Comparison of ENCODE assay signal across 9 mouse cellular contexts in the genomic region with DNA sequence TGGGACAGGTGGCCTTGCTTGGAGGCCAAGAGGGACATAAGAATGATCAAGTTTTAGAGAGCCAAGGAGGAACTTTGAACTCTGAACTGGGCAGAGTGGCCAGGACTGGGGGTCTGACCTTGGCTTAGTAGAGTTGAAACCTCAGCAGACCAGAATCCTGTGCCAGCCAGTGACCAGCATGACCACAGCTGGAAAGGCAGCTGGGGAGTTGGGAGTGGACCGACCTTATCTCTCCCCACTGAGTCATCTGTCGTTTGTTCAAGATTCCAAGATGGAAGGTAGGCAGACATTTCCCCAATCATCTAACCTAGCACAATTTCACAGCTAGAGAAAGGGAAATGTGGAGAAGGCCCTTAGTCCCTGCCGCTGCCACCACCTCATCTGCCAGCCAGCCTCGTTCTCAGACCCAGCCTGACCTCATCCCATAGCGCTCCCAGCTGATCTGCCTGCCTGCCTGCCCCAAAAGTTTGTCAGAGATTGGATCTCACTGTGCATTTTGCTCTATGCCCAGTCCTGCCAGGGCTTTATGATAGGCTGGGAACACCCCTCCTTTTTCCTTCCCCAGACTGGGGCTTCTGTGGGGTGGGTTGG. TPM values are rescaled to one million over a fixed set of nuclear protein-coding genes. Genes with fewer than 3 reads are reported as not detected.
DNase-seq lines count a peak whose midpoint lies in the region; ATAC-seq and TF ChIP-seq lines count a peak whose summit lies in the region.
"Had no signal": no experiment of that assay in that cellular context is flagged by ENCODE, and none has a peak within 500 bp of the region (broad histone marks: within the 10 kb centered on the region; RNA-seq: fewer than 3 reads in every experiment).

No protein-coding gene starts in this region.

- no peak for TF ChIP-seq CTCF in thymus, adult 2 months (IDR thresholded peaks at IDR 0.05; ENCODE audit: borderline replicate concordance, control insufficient read depth, extremely low read depth, insufficient read depth, low read length, poor library complexity)

- no peak for TF ChIP-seq POLR2A in thymus, adult 2 months (IDR thresholded peaks at IDR 0.05; ENCODE audit: control insufficient read depth, extremely low read depth, insufficient read depth, low read length, poor library complexity)

- no peaks in the 10 kb centered on the region for H3K36me3 ChIP-seq in kidney, embryonic 14.5 days (ENCODE audit: control insufficient read depth, insufficient read depth, low read length)
- H3K36me3 ChIP-seq in hindbrain, embryonic 15.5 days = no peaks in the 10 kb centered on the region
- H3K36me3 ChIP-seq in midbrain, embryonic 16.5 days (ENCODE audit: control insufficient read depth, insufficient read depth, low read length) = no peaks in the 10 kb centered on the region
- H3K36me3 ChIP-seq in thymus, adult 2 months (ENCODE audit: control insufficient read depth, insufficient read depth, low read length) = no peaks in the 10 kb centered on the region

- DNase-seq in kidney, postnatal 25 days = no peak
- peak; percentile 47 for DNase-seq in adrenal gland, adult 8-10 months
- no peak for DNase-seq in cerebellum, adult 9-11 months
- DNase-seq in thymus, adult 2 months = no peak
- no peak for DNase-seq in layer of hippocampus, postnatal 10 days (ENCODE audit: low spot score in 2 of 2)

- H3K4me3 ChIP-seq in kidney, embryonic 14.5 days (ENCODE audit: low read length) = peak overlapping the region; percentile 18
- 0 out of 2 replicates have a peak overlapping the region, but pooled peaks have one; percentile 4 for H3K4me3 ChIP-seq in hindbrain, embryonic 15.5 days
- H3K4me3 ChIP-seq in midbrain, embryonic 16.5 days (ENCODE audit: low read depth, low read length) = peak overlapping the region; percentile 14
- no peak overlapping the region for H3K4me3 ChIP-seq in thymus, adult 2 months (ENCODE audit: control insufficient read depth, insufficient read depth, low read length)

- ATAC-seq in kidney, embryonic 14.5 days (ENCODE audit: low FRiP score, low TSS enrichment) = no peak
- peak; percentile 21; the same call in 1 of the 2 replicates for ATAC-seq in hindbrain, embryonic 15.5 days (ENCODE audit: low FRiP score, low read depth)
- ATAC-seq in midbrain, embryonic 16.5 days = no peak; the same call in 1 of the 2 replicates
- ATAC-seq: Patski had no signal

- 31% methylated on average over 5 of the region's 5 CpGs for WGBS in kidney, embryonic 14.5 days
- WGBS in hindbrain, embryonic 15.5 days = 34% methylated on average over 5 of the region's 5 CpGs
- 31% methylated on average over 5 of the region's 5 CpGs for WGBS in midbrain, embryonic 16.5 days
- 68% methylated on average over 5 of the region's 5 CpGs for WGBS in thymus, adult 2 months

- H3K9me3 ChIP-seq in kidney, embryonic 14.5 days (ENCODE audit: control insufficient read depth, low read length) = no peaks in the 10 kb centered on the region
- H3K9me3 ChIP-seq in hindbrain, embryonic 15.5 days = no peaks in the 10 kb centered on the region
- H3K9me3 ChIP-seq in midbrain, embryonic 16.5 days (replicated peaks; ENCODE audit: control insufficient read depth, low read length, poor library complexity, severe bottlenecking) = no peaks in the 10 kb centered on the region

- peak overlapping the region; percentile 31 for H3K4me2 ChIP-seq in kidney, embryonic 14.5 days (replicated peaks; ENCODE audit: low read depth, low read length)
- H3K4me2 ChIP-seq in hindbrain, embryonic 15.5 days = peak overlapping the region; percentile 43
- H3K4me2 ChIP-seq in midbrain, embryonic 16.5 days (ENCODE audit: low read length) = peak overlapping the region; percentile 49

- H3K27ac ChIP-seq in kidney, embryonic 14.5 days (ENCODE audit: low read depth, low read length) = 0 out of 2 replicates have a peak overlapping the region, but pooled peaks have one; percentile 14
- H3K27ac ChIP-seq in hindbrain, embryonic 15.5 days (replicated peaks) = peak overlapping the region; percentile 71
- H3K27ac ChIP-seq in midbrain, embryonic 16.5 days (ENCODE audit: low read length) = peak overlapping the region; percentile 65
- H3K27ac ChIP-seq in thymus, adult 2 months (ENCODE audit: control insufficient read depth, insufficient read depth, low read length) = no peak overlapping the region

- H3K4me1 ChIP-seq in kidney, embryonic 14.5 days (ENCODE audit: control insufficient read depth, insufficient read depth, low read length) = peaks cover 30% of the 10 kb centered on the region
- peaks cover 41% of the 10 kb centered on the region for H3K4me1 ChIP-seq in hindbrain, embryonic 15.5 days (replicated peaks)
- peaks cover 36% of the 10 kb centered on the region for H3K4me1 ChIP-seq in midbrain, embryonic 16.5 days (ENCODE audit: control insufficient read depth, insufficient read depth, low read length)
- H3K4me1 ChIP-seq in thymus, adult 2 months (replicated peaks; ENCODE audit: control insufficient read depth, insufficient read depth, low read length) = 0 out of 2 replicates have a peak, but pooled peaks cover 3% of the 10 kb centered on the region

- H3K9ac ChIP-seq in kidney, embryonic 14.5 days (ENCODE audit: low read depth, low read length) = peak overlapping the region; percentile 35; the same call in 1 of the 2 replicates
- peak overlapping the region; percentile 8; the same call in 1 of the 2 replicates for H3K9ac ChIP-seq in hindbrain, embryonic 15.5 days
- peak overlapping the region; percentile 49 for H3K9ac ChIP-seq in midbrain, embryonic 16.5 days (ENCODE audit: low read depth, low read length)

- H3K27me3 ChIP-seq in kidney, embryonic 14.5 days (ENCODE audit: control insufficient read depth, insufficient read depth, low read length) = no peaks in the 10 kb centered on the region
- no peaks in the 10 kb centered on the region for H3K27me3 ChIP-seq in hindbrain, embryonic 15.5 days
- H3K27me3 ChIP-seq in midbrain, embryonic 16.5 days (ENCODE audit: control insufficient read depth, insufficient read depth, low read depth, low read length) = peaks cover 21% of the 10 kb centered on the region
- no peaks in the 10 kb centered on the region; the same call in 1 of the 2 replicates for H3K27me3 ChIP-seq in thymus, adult 2 months (ENCODE audit: control insufficient read depth, insufficient read depth, low read length)

RNA-seq across cellular contexts. Expression of gene Btrc, which starts 53.1 kb away (rescaled TPM):
- polyA plus RNA-seq in kidney, embryonic 14.5 days (2014; fragmentation: Nextera tagmentation; extraction: Ambion mirVana) = 41.6 and 54.9 TPM in 2 replicates
- 10 to 100 TPM; 48.2 to 67.7 (median 54.8) TPM for total RNA-seq in adrenal gland, adult 8-10 months (2022)
- 60.2 and 63.7 TPM in 2 replicates for polyA plus RNA-seq in hindbrain, embryonic 15.5 days (2015; fragmentation: Nextera tagmentation; extraction: Ambion mirVana)
- polyA plus RNA-seq in midbrain, embryonic 16.5 days (2015; fragmentation: Nextera tagmentation; extraction: Ambion mirVana) = 64.3 and 66.5 TPM in 2 replicates
- 14.1 and 17.1 TPM in 2 replicates for polyA plus RNA-seq in thymus, adult 2 months (2012; rRNA removed)
- total RNA-seq in layer of hippocampus, postnatal 10 days (2021) = 10 to 100 TPM; 79.1 to 87.1 TPM
